Mouse (Mus musculus): ENCODE results near the gene Cox4i2. TPM values are rescaled to one million over a fixed set of nuclear protein-coding genes. Genes with fewer than 3 reads are reported as not detected.

Gene Cox4i2
- polyA plus RNA-seq, 1 experiment = not detected

DNA sequence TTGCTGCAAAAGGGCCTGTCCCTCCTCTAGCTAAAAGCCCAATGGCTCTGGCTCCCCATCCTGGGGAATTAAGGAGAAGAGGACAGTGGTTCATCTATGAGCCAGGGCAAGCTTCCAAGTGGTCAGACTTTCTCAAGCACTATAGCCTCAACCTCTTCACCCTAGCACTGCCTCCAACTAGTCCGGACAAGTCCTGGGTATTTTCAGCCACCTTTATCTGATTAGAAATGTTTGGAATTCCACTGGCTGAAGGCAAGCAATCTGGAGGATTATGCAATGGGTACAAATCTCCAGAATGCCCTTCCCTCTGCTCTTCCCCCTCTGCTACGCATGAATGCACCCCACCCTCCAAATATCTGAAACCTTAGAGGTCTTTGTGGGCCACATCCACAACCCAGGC, 38.5 kb downstream of the Cox4i2 start:
- Histone ChIP-seq H3K27ac (ENCODE audit: insufficient read depth, low read depth, low read length) (no peak overlapping the region), H3K4me1 (ENCODE audit: control insufficient read depth, insufficient read depth, low read length) (peaks cover 71% of the 10 kb centered on the region), H3K4me3 (ENCODE audit: insufficient read depth, low read length) (no peak overlapping the region)
- TF ChIP-seq POLR2A (IDR thresholded peaks at IDR 0.05; ENCODE audit: borderline replicate concordance, low read depth, low read length) = no peak
- no peak for TF ChIP-seq CTCF (IDR thresholded peaks at IDR 0.05; ENCODE audit: low read depth, low read length)

- peak overlapping the region; percentile 22 for H3K27ac ChIP-seq (ENCODE audit: insufficient read depth, low read depth, low read length)
- no peak for TF ChIP-seq POLR2A (IDR thresholded peaks at IDR 0.05; ENCODE audit: borderline replicate concordance, low read depth, low read length)
- no peak for TF ChIP-seq CTCF (IDR thresholded peaks at IDR 0.05; ENCODE audit: low read depth, low read length)
- peaks cover 66% of the 10 kb centered on the region for H3K4me1 ChIP-seq (ENCODE audit: control insufficient read depth, insufficient read depth, low read length)
- no peak overlapping the region for H3K4me3 ChIP-seq (ENCODE audit: insufficient read depth, low read length)
Observed at GRCm38 (mm10) chr2:152793381-152793780, 39.4 kb downstream of the Cox4i2 start.

- no peak overlapping the region for H3K4me3 ChIP-seq (ENCODE audit: insufficient read depth, low read length)
- TF ChIP-seq POLR2A (IDR thresholded peaks at IDR 0.05; ENCODE audit: borderline replicate concordance, low read depth, low read length) = no peak
- TF ChIP-seq CTCF (IDR thresholded peaks at IDR 0.05; ENCODE audit: low read depth, low read length) = no peak
- peaks cover 60% of the 10 kb centered on the region for H3K4me1 ChIP-seq (ENCODE audit: control insufficient read depth, insufficient read depth, low read length)
- H3K27ac ChIP-seq (ENCODE audit: insufficient read depth, low read depth, low read length) = no peak overlapping the region
Observed at GRCm38 (mm10) chr2:152794281-152794827, 40.4 kb downstream of the Cox4i2 start.

DNA sequence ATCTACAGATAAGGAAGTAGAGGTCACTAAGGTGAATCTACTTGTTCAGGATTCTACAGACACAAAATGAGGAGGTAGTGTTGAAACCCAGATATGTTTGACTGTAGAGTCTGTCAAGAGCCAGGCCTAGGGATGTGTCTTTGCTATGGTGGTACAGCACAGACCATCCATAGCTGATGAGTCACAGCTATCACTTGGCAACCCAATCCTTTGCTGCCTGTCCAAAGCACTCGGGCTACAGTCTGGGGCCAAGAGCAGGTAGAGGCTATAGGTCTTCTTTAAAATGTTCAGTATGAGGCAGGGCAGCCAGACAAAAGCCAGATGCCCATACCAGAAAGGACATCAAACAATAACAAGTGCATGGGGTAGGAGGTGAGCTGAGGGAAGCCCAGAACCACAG, 43.6 kb downstream of the Cox4i2 start:
- TF ChIP-seq CTCF (IDR thresholded peaks at IDR 0.05; ENCODE audit: low read depth, low read length) (no peak), POLR2A (IDR thresholded peaks at IDR 0.05; ENCODE audit: borderline replicate concordance, low read depth, low read length) (no peak)
- Histone ChIP-seq H3K27ac (ENCODE audit: insufficient read depth, low read depth, low read length) (no peak overlapping the region), H3K4me3 (ENCODE audit: insufficient read depth, low read length) (no peak overlapping the region), H3K4me1 (ENCODE audit: control insufficient read depth, insufficient read depth, low read length) (peaks cover 44% of the 10 kb centered on the region)

- Histone ChIP-seq H3K4me3 (ENCODE audit: insufficient read depth, low read length) (no peak overlapping the region), H3K27ac (ENCODE audit: insufficient read depth, low read depth, low read length) (no peak overlapping the region), H3K4me1 (ENCODE audit: control insufficient read depth, insufficient read depth, low read length) (peaks cover 43% of the 10 kb centered on the region)
- TF ChIP-seq POLR2A (IDR thresholded peaks at IDR 0.05; ENCODE audit: borderline replicate concordance, low read depth, low read length) (no peak), CTCF (IDR thresholded peaks at IDR 0.05; ENCODE audit: low read depth, low read length) (no peak)
Observed at GRCm38 (mm10) chr2:152799954-152800761, 46.2 kb downstream of the Cox4i2 start.

DNA sequence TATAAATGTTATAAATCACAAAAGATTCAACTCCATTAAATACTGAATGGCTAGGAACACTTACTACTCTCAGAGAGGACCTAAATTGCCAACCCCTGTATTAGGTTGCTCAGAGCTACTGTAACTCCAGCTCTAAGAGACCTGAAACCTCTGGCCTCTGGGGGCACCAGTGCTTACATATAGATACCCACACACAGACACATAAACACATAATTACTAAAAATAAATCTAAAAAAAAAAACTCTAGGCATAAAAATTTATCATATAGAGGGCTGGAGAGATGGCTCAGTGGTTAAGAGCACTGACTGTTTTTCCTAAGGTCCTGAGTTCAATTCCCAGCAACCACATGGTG, 46.8 kb downstream of the Cox4i2 start:
- H3K27ac ChIP-seq (ENCODE audit: insufficient read depth, low read depth, low read length) = no peak overlapping the region
- TF ChIP-seq CTCF (IDR thresholded peaks at IDR 0.05; ENCODE audit: low read depth, low read length) = no peak
- no peak for TF ChIP-seq POLR2A (IDR thresholded peaks at IDR 0.05; ENCODE audit: borderline replicate concordance, low read depth, low read length)
- no peak overlapping the region for H3K4me3 ChIP-seq (ENCODE audit: insufficient read depth, low read length)
- peaks cover 47% of the 10 kb centered on the region for H3K4me1 ChIP-seq (ENCODE audit: control insufficient read depth, insufficient read depth, low read length)

DNA sequence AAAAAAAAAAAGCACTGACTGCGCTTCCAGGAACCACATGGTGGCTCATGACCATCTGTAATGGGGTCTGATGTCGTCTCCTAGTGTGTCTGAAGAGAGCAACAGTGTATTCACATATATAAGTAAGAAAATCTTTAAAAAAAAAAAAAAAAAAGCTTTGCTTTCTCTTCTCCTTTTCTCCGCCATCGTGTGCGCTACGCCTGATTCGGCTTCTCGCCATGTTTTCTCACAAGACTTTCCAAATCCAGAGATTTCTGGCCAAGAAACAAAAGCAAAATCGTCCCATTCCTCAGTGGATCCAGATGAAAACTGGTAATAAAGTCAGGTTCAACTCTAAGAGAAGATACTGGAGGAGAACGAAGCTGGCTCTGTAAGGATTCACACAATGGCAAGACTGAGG, 48.3 kb downstream of the Cox4i2 start:
- no peak overlapping the region for H3K4me3 ChIP-seq (ENCODE audit: insufficient read depth, low read length)
- TF ChIP-seq CTCF (IDR thresholded peaks at IDR 0.05; ENCODE audit: low read depth, low read length) = no peak
- TF ChIP-seq POLR2A (IDR thresholded peaks at IDR 0.05; ENCODE audit: borderline replicate concordance, low read depth, low read length) = no peak
- H3K27ac ChIP-seq (ENCODE audit: insufficient read depth, low read depth, low read length) = no peak overlapping the region
- H3K4me1 ChIP-seq (ENCODE audit: control insufficient read depth, insufficient read depth, low read length) = peaks cover 59% of the 10 kb centered on the region

GRCm38 (mm10) chr2:152803081-152803480, 49.1 kb downstream of the Cox4i2 start:
- TF ChIP-seq CTCF (IDR thresholded peaks at IDR 0.05; ENCODE audit: low read depth, low read length) (no peak), POLR2A (IDR thresholded peaks at IDR 0.05; ENCODE audit: borderline replicate concordance, low read depth, low read length) (no peak)
- Histone ChIP-seq H3K27ac (ENCODE audit: insufficient read depth, low read depth, low read length) (no peak overlapping the region; the same call in 1 of the 2 replicates), H3K4me1 (ENCODE audit: control insufficient read depth, insufficient read depth, low read length) (peaks cover 59% of the 10 kb centered on the region), H3K4me3 (ENCODE audit: insufficient read depth, low read length) (no peak overlapping the region)

- TF ChIP-seq POLR2A (IDR thresholded peaks at IDR 0.05; ENCODE audit: borderline replicate concordance, low read depth, low read length) = no peak
- H3K4me3 ChIP-seq (ENCODE audit: insufficient read depth, low read length) = no peak overlapping the region
- peaks cover 72% of the 10 kb centered on the region for H3K4me1 ChIP-seq (ENCODE audit: control insufficient read depth, insufficient read depth, low read length)
- peak overlapping the region; percentile 89 for H3K27ac ChIP-seq (ENCODE audit: insufficient read depth, low read depth, low read length)
Observed at GRCm38 (mm10) chr2:152804408-152805110, 50.6 kb downstream of the Cox4i2 start.

- Histone ChIP-seq H3K4me1 (ENCODE audit: control insufficient read depth, insufficient read depth, low read length) (peaks cover 75% of the 10 kb centered on the region), H3K27ac (ENCODE audit: insufficient read depth, low read depth, low read length) (peak overlapping the region; percentile 89), H3K4me3 (ENCODE audit: insufficient read depth, low read length) (no peak overlapping the region)
- TF ChIP-seq POLR2A (IDR thresholded peaks at IDR 0.05; ENCODE audit: borderline replicate concordance, low read depth, low read length) = no peak
- TF ChIP-seq CTCF (IDR thresholded peaks at IDR 0.05; ENCODE audit: low read depth, low read length) = no peak
Observed at GRCm38 (mm10) chr2:152805111-152805490, 51.1 kb downstream of the Cox4i2 start.

All from bone marrow macrophage, adult 2 months (primary cell).